ENCODE assay signal across 8 mouse cellular contexts in genomic region chr11:7064484-7065185, GRCm38 (mm10). TPM values are rescaled to one million over a fixed set of nuclear protein-coding genes. Genes with fewer than 3 reads are reported as not detected.
DNase-seq lines count a peak whose midpoint lies in the region; ATAC-seq lines count a peak whose summit lies in the region.

No protein-coding gene starts in this region.

- ATAC-seq in forebrain, embryonic 15.5 days (replicated peaks): peak; percentile 20; the same call in 1 of the 2 replicates
- no peak for ATAC-seq in stomach, embryonic 14.5 days (ENCODE audit: insufficient number of reproducible peaks, insufficient read depth, low FRiP score, low read depth)
- no peak for ATAC-seq in monocyte, adult 5-6 weeks (replicated peaks; ENCODE audit: insufficient number of reproducible peaks, low FRiP score, low TSS enrichment, poor library complexity, severe bottlenecking)
- no peak for ATAC-seq in activated CD4-positive, CD25-positive, alpha-beta regulatory T cell, adult 4 months

- peak overlapping the region; percentile 71 for H3K9ac ChIP-seq in forebrain, embryonic 15.5 days (replicated peaks)
- H3K9ac ChIP-seq in stomach, embryonic 14.5 days (replicated peaks; ENCODE audit: low read depth, low read length): no peak overlapping the region

- no peaks in the 10 kb centered on the region for H3K9me3 ChIP-seq in forebrain, embryonic 15.5 days
- no peaks in the 10 kb centered on the region for H3K9me3 ChIP-seq in limb, embryonic 10.5 days (replicated peaks)
- no peaks in the 10 kb centered on the region for H3K9me3 ChIP-seq in stomach, embryonic 14.5 days (ENCODE audit: control insufficient read depth, low read depth, low read length)

- peak; percentile 41 for DNase-seq in adrenal gland, postnatal 14 days
- DNase-seq in adrenal gland, adult 2 months: no peak
- peak; percentile 59 for DNase-seq in cerebellum, adult 11 months
- peak; percentile 40 for DNase-seq in limb, embryonic 10.5 days (ENCODE audit: low spot score)

- 6% methylated on average over 26 of the region's 26 CpGs for WGBS in forebrain, embryonic 15.5 days
- WGBS in limb, embryonic 10.5 days: 2% methylated on average over 26 of the region's 26 CpGs
- 3% methylated on average over 26 of the region's 26 CpGs for WGBS in stomach, embryonic 14.5 days

- peak overlapping the region; percentile 86 for H3K4me3 ChIP-seq in forebrain, embryonic 15.5 days
- peak overlapping the region; percentile 64 for H3K4me3 ChIP-seq in limb, embryonic 10.5 days
- peak overlapping the region; percentile 55 for H3K4me3 ChIP-seq in stomach, embryonic 14.5 days (ENCODE audit: low read depth, low read length)

- peaks cover 33% of the 10 kb centered on the region for H3K27me3 ChIP-seq in forebrain, embryonic 15.5 days
- peaks cover 87% of the 10 kb centered on the region for H3K27me3 ChIP-seq in limb, embryonic 10.5 days (ENCODE audit: low read depth, poor library complexity, severe bottlenecking)
- peaks cover 21% of the 10 kb centered on the region for H3K27me3 ChIP-seq in stomach, embryonic 14.5 days (ENCODE audit: control insufficient read depth, insufficient read depth, low read length)

- no peak overlapping the region for H3K27ac ChIP-seq in forebrain, embryonic 15.5 days (replicated peaks)
- no peak overlapping the region for H3K27ac ChIP-seq in limb, embryonic 10.5 days
- no peak overlapping the region for H3K27ac ChIP-seq in stomach, embryonic 14.5 days (ENCODE audit: low read length)

- H3K4me2 ChIP-seq in forebrain, embryonic 15.5 days (replicated peaks): peak overlapping the region; percentile 89
- H3K4me2 ChIP-seq in stomach, embryonic 14.5 days (replicated peaks; ENCODE audit: low read depth, low read length): peak overlapping the region; percentile 93

- H3K36me3 ChIP-seq in forebrain, embryonic 15.5 days: no peaks in the 10 kb centered on the region
- H3K36me3 ChIP-seq in limb, embryonic 10.5 days: no peaks in the 10 kb centered on the region
- H3K36me3 ChIP-seq in stomach, embryonic 14.5 days (ENCODE audit: control insufficient read depth, insufficient read depth, low read length): no peaks in the 10 kb centered on the region

- H3K4me1 ChIP-seq in forebrain, embryonic 15.5 days: peaks cover 26% of the 10 kb centered on the region
- H3K4me1 ChIP-seq in limb, embryonic 10.5 days: peaks cover 34% of the 10 kb centered on the region
- peaks cover 11% of the 10 kb centered on the region; the same call in 1 of the 2 replicates for H3K4me1 ChIP-seq in stomach, embryonic 14.5 days (ENCODE audit: control insufficient read depth, insufficient read depth, low read length)

RNA-seq across cellular contexts. Expression of gene Adcy1, which starts 1.3 kb away (rescaled TPM):
- 2.9 and 3.7 TPM in 2 replicates for total RNA-seq in adrenal gland, postnatal 14 days (2021)
- 1 to 10 TPM; 2.5 to 3.1 TPM for total RNA-seq in adrenal gland, adult 2 months (2021)
- polyA plus RNA-seq in adrenal gland, adult 2 months (2012; rRNA removed): 1.0 and 1.1 TPM in 2 replicates
- 5.7 and 6.9 TPM in 2 replicates for polyA plus RNA-seq in forebrain, embryonic 15.5 days (2015; fragmentation: Nextera tagmentation; extraction: Ambion mirVana)
- 0.61 and 0.62 TPM in 2 replicates for polyA plus RNA-seq in limb, embryonic 10.5 days (2016; fragmentation: Nextera tagmentation; extraction: Ambion mirVana)
- polyA plus RNA-seq in stomach, embryonic 14.5 days (2014; fragmentation: Nextera tagmentation; extraction: Ambion mirVana): 3.6 and 4.4 TPM in 2 replicates
- total RNA-seq in monocyte, adult 5-6 weeks (2017): not detected in 3 replicates
- polyA plus RNA-seq in activated CD4-positive, CD25-positive, alpha-beta regulatory T cell, adult 4 months (2017; shearing (Covaris generic)): under 1 TPM in 1 of 2 experiments, not detected in 1; 0.09 TPM
